ENCODE assay signal across 14 mouse cellular contexts in the genomic region with DNA sequence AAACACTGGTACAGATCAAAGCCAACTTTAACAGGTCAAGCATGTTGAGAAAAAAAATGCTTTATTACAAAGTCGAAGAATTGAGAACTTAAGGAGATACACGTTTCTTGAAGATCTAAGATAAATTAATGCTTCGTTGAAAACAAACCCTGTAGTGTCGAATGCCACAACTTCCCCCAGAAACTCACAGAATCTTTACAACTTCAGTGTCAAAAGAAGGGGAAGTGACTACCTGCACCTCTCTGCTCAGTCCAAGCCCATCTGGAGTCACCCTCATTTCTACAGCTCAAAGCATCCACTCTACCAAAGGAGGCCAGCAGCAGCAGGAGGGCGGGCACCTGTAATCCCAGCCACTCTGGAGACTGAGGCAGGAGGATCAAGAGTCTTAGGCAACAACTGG. TPM values are rescaled to one million over a fixed set of nuclear protein-coding genes. Genes with fewer than 3 reads are reported as not detected.
DNase-seq lines count a peak whose midpoint lies in the region; ATAC-seq and TF ChIP-seq lines count a peak whose summit lies in the region.
"Had no signal": no experiment of that assay in that cellular context is flagged by ENCODE, and none has a peak within 500 bp of the region (broad histone marks: within the 10 kb centered on the region; RNA-seq: fewer than 3 reads in every experiment).

No protein-coding gene starts in this region.

- H3K4me2 ChIP-seq in heart, embryonic 16.5 days (ENCODE audit: low read depth, low read length) = peak overlapping the region; percentile 78
- 0 out of 2 replicates have a peak overlapping the region, but pooled peaks have one; percentile 2 for H3K4me2 ChIP-seq in lung, postnatal 0 days (replicated peaks; ENCODE audit: low read depth, low read length)

- no peaks in the 10 kb centered on the region for H3K9me3 ChIP-seq in heart, embryonic 16.5 days (replicated peaks; ENCODE audit: control insufficient read depth, low read length)
- H3K9me3 ChIP-seq in lung, postnatal 0 days (ENCODE audit: low read length) = no peaks in the 10 kb centered on the region
- H3K9me3 ChIP-seq: neural tube, embryonic 12.5 days had no signal

- DNase-seq in heart, adult 18-20 months = no peak
- no peak for DNase-seq in lung, postnatal 0 days (ENCODE audit: low spot score)
- DNase-seq in lung, adult 18-20 months = no peak
- peak; percentile 39 for DNase-seq in MEL-GATA-1-ER (ENCODE audit: extremely low read depth, low read depth)
- DNase-seq in lung, postnatal 14 days = no peak
- DNase-seq in Muller cell, postnatal 12 days (ENCODE audit: inconsistent ontology term) = no peak
- DNase-seq: cerebellum, adult 11 months; right cerebral cortex, postnatal 25 days had no signal

- 73% methylated on average over 5 of the region's 5 CpGs for WGBS in heart, embryonic 16.5 days
- 66% methylated on average over 5 of the region's 5 CpGs for WGBS in lung, postnatal 0 days

- no peak for ATAC-seq in heart, embryonic 16.5 days (replicated peaks; ENCODE audit: extremely low read depth, insufficient read depth, low FRiP score)
- no peak for ATAC-seq in lung, postnatal 0 days
- peak; percentile 47 for ATAC-seq in megakaryocyte, adult 5-6 weeks (ENCODE audit: poor library complexity, severe bottlenecking)
- ATAC-seq: forebrain, embryonic 14.5 days; inflammation-experienced regulatory T-cells, adult 6 months had no signal

- H3K4me1 ChIP-seq in heart, embryonic 16.5 days (ENCODE audit: control insufficient read depth, insufficient read depth, low read length) = peaks cover 56% of the 10 kb centered on the region
- peaks cover 15% of the 10 kb centered on the region; the same call in 1 of the 2 replicates for H3K4me1 ChIP-seq in lung, postnatal 0 days (ENCODE audit: insufficient read depth, low read depth, low read length)

- H3K27me3 ChIP-seq in heart, embryonic 16.5 days (ENCODE audit: control insufficient read depth, insufficient read depth, low read length) = no peaks in the 10 kb centered on the region
- no peaks in the 10 kb centered on the region for H3K27me3 ChIP-seq in lung, postnatal 0 days (replicated peaks; ENCODE audit: insufficient read depth, low read length)
- H3K27me3 ChIP-seq: neural tube, embryonic 12.5 days had no signal

- H3K36me3 ChIP-seq in heart, embryonic 16.5 days (ENCODE audit: control insufficient read depth, insufficient read depth) = no peaks in the 10 kb centered on the region
- H3K36me3 ChIP-seq in lung, postnatal 0 days (ENCODE audit: insufficient read depth, low read length) = no peaks in the 10 kb centered on the region
- H3K36me3 ChIP-seq: neural tube, embryonic 12.5 days had no signal

- no peak overlapping the region for H3K4me3 ChIP-seq in heart, embryonic 16.5 days (ENCODE audit: low read length)
- H3K4me3 ChIP-seq in lung, postnatal 0 days (ENCODE audit: low read depth, low read length) = no peak overlapping the region
- H3K4me3 ChIP-seq: left cerebral cortex, adult 2 months; neural tube, embryonic 12.5 days had no signal

- no peak for TF ChIP-seq CTCF in lung, postnatal 0 days (IDR thresholded peaks at IDR 0.05)

- H3K9ac ChIP-seq in heart, embryonic 16.5 days (ENCODE audit: low read length) = 0 out of 2 replicates have a peak overlapping the region, but pooled peaks have one; percentile 21
- H3K9ac ChIP-seq in lung, postnatal 0 days (replicated peaks; ENCODE audit: low read depth) = no peak overlapping the region
- H3K9ac ChIP-seq: neural tube, embryonic 12.5 days had no signal

- no peak for TF ChIP-seq EP300 in lung, postnatal 0 days (IDR thresholded peaks at IDR 0.05)

- peak overlapping the region; percentile 37 for H3K27ac ChIP-seq in heart, embryonic 16.5 days (ENCODE audit: low read length)
- H3K27ac ChIP-seq in lung, postnatal 0 days (ENCODE audit: low read length) = peak overlapping the region; percentile 33
- H3K27ac ChIP-seq: left cerebral cortex, adult 2 months; neural tube, embryonic 12.5 days had no signal

RNA-seq across cellular contexts. Expression of a gene that starts 3.2 kb away (rescaled TPM):
- polyA plus RNA-seq in heart, embryonic 16.5 days (2015; fragmentation: Nextera tagmentation; extraction: Ambion mirVana) = 4.7 and 6.0 TPM in 2 replicates
- total RNA-seq in heart, adult 18-20 months (2021) = 10 to 100 TPM; 77.8 to 81.0 TPM
- polyA plus RNA-seq in lung, postnatal 0 days (2015; fragmentation: Nextera tagmentation; extraction: Ambion mirVana) = 9.1 and 10.1 TPM in 2 replicates
- total RNA-seq in megakaryocyte, adult 5-6 weeks (2015) = 88.2 and 97.4 TPM in 2 replicates
- total RNA-seq in megakaryocyte, adult 5-6 weeks (2017) = 49.3 and 53.4 TPM in 2 replicates

RNA-seq across cellular contexts. Expression of a gene that starts 50.1 kb away (rescaled TPM):
- polyA plus RNA-seq in heart, embryonic 16.5 days (2015; fragmentation: Nextera tagmentation; extraction: Ambion mirVana) = 20.1 and 23.9 TPM in 2 replicates
- 10 to 100 TPM; 11.2 to 16.9 TPM for total RNA-seq in heart, adult 18-20 months (2021)
- 26.0 and 31.1 TPM in 2 replicates for polyA plus RNA-seq in lung, postnatal 0 days (2015; fragmentation: Nextera tagmentation; extraction: Ambion mirVana)
- 16.6 and 22.8 TPM in 2 replicates for total RNA-seq in megakaryocyte, adult 5-6 weeks (2015)
- 20.2 and 25.6 TPM in 2 replicates for total RNA-seq in megakaryocyte, adult 5-6 weeks (2017)
